Mouse (Mus musculus) c-Kit-positive CD71-negative TER-119-negative erythroid progenitor cells, embryonic 14.5 days (primary cell): ENCODE data around the gene Rfx8.
A peak's percentile ranks its signal among the peaks of the same experiment; 100 is the strongest.

ENCODE experiments used
- DNase-seq: peaks from one replicate; pipeline ENCODE4 v3.0.0-alpha.2; 2013; ENCODE audit warnings: low read depth

Rfx8 gene

GRCm38 (mm10) chr1:39720632-39721350, at the start of gene Rfx8:
Gene Rfx8, minus strand, starts transcription at chr1:39720997.
- no peak for DNase-seq

DNA sequence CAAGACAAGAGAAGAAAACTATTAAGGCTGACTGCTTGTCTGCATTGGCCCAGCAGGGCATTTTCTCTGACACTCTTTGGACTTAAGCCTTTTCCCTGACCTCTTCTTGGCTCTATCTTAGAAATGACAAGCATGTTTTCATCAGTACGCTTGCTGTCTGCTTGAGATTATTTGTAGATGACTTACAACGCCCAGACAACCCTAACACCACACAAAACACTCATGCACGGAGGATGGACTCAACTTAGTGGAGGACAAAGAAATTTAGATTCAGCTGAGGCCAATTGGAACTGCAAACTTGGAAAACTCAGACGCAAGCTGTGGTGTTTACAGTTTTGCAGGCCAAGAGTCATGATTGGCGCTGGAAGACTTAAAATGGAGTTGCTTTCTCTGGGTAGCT, 49.6 kb upstream of the Rfx8 start:
- DNase-seq, result no peak

- no peak for DNase-seq
These were observed 47.2 kb upstream of the Rfx8 start for GRCm38 (mm10) chr1:39768017-39768416.

- no peak for DNase-seq
These were observed 45.2 kb upstream of the Rfx8 start for GRCm38 (mm10) chr1:39765854-39766493.

DNA sequence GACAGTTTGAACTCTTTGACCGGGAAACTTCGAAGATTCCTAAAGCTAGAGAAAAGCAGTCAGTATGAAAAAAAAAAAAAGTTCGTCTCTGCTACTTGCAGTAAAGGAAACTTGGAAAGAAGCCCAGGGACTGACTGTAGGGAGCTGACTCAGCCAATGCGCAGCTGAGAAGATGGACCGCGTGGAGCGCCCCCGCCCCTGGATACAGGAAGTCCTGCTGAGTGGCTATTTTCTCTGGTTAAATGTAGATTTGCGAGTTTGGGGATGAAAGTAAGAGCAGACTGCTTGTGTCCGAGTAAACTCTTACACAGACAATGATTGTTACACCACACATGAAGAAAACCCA, 41.2 kb upstream of the Rfx8 start:
- no peak for DNase-seq

GRCm38 (mm10) chr1:39761211-39762024, 40.6 kb upstream of the Rfx8 start:
- DNase-seq, result no peak

GRCm38 (mm10) chr1:39760181-39760715, 39.5 kb upstream of the Rfx8 start:
- no peak for DNase-seq

- no peak for DNase-seq
These were observed 38.7 kb upstream of the Rfx8 start for GRCm38 (mm10) chr1:39759231-39760175.

- DNase-seq, result no peak
These were observed 37.4 kb upstream of the Rfx8 start for GRCm38 (mm10) chr1:39758244-39758643.

DNA sequence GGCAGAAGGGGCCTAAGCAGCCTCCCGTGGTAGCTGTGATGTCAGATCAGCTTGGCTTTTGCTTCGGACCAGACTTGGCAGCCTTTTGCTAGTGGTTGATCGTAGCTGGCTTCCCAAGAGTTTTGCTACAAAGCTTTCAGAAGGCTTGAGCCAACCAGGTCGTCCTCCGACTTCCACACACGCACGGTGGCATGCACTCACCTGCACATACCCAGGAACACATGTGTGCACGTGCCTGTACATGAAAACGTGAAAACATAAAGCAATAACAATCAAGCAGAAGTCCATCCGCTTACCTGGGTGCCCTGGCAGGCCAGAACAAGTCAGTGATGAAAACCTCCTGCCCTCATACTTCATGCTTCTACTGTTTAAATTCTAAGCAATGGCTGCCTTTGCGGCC, 36.2 kb upstream of the Rfx8 start:
- no peak for DNase-seq

GRCm38 (mm10) chr1:39754224-39754957, 33.6 kb upstream of the Rfx8 start:
- no peak for DNase-seq

DNA sequence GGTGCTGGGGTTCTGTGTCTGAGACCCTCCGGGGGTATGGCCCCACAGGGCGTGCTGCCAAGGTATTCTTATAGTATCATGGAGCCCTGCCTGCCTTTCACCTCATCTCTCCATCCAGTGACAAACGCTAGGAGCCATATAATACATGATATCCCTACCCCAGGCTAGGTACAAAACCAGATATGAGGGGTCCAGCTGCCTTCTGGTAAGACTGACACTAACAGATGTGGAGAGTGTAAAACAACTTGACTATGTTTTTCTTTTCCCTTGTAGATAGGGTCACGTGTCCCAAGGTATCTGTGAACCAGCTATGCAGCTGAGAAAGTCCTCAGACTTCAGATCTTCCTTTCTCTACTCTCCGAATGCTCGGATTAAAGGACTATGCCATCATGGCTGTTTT, 30.7 kb upstream of the Rfx8 start:
- no peak for DNase-seq

- DNase-seq, result no peak
These were observed 28.9 kb upstream of the Rfx8 start for GRCm38 (mm10) chr1:39749664-39750063.

- DNase-seq, result no peak
These were observed 28.4 kb upstream of the Rfx8 start for GRCm38 (mm10) chr1:39749214-39749613.

DNA sequence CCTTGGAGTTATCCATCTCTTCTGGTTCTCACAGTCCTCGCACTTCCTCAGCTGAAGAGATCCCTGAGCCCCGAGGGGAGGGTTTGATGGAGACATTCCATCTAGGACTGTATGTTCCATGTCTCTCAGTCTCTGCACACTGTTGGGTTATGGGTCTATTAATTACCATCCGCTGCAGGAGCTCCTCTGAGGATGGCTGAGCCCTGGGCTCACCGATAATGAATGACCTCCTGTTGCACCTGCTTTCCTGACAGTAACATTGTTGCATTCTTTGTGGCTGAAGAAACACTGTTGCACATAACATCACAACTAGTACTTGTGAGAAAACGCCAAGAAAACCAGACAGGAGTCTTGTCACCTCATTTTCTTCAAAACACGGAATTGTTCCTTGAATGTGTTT, 27.9 kb upstream of the Rfx8 start:
- no peak for DNase-seq

GRCm38 (mm10) chr1:39746464-39746863, 25.7 kb upstream of the Rfx8 start:
- no peak for DNase-seq

- no peak for DNase-seq
These were observed 20.2 kb upstream of the Rfx8 start for GRCm38 (mm10) chr1:39740948-39741347.

GRCm38 (mm10) chr1:39740002-39740401, 19.2 kb upstream of the Rfx8 start:
- DNase-seq, result no peak

GRCm38 (mm10) chr1:39735927-39736604, 15.3 kb upstream of the Rfx8 start:
- peak; percentile 58 for DNase-seq

DNA sequence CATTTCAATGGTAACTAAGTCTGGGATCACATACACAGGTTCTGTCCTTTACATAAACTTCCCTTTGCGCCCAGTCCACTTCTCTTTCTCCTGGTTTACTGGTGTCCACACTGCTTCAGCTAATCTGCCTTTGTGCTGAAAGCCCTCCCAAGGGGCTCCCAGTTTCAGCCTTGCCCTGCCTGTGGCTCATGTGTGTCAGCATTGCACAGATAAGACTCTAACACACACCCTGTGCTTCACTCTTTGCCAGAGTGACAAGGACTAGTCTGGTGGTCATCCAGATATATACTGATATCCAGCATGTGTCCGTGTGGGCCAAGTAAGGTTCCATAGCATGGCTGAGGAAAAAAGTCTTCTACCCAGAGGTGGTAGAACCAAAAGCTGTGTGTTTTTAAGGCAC, 14.7 kb upstream of the Rfx8 start:
- DNase-seq, result no peak
